Mouse (Mus musculus): ENCODE results near the gene Kpna3. TPM values are rescaled to one million over a fixed set of nuclear protein-coding genes. Genes with fewer than 3 reads are reported as not detected.

Kpna3 gene
- total RNA-seq, 1 experiment: 38.0 TPM

DNA sequence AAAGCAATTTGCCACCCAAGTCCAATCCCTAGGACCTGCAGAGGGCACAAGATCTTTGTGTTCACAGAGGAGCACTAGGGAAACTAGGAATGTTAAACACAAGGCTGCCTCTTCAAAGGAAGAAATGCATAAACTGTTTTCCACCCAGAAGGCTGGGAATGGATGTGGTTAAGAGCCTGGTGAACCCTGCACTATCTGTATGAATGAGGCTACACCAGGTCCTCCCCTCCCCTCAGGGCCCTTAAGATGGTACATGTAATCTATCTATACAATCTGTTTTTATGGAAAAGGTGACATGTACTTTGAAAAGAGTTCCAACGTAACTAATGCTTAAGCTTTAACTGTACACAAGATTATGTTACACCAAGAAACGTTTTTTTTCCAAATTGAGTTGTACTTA, 29.7 kb downstream of the Kpna3 start:
- Histone ChIP-seq H3K4me3 (ENCODE audit: insufficient read depth in 1 of 2, low read depth in 1 of 2, low read length in 2 of 2, poor library complexity in 1 of 2, severe bottlenecking in 1 of 2) (no peak overlapping the region), H3K4me1 (ENCODE audit: control insufficient read depth in 2 of 2, insufficient read depth in 2 of 2, low read length in 2 of 2, poor library complexity in 1 of 2) (no peaks in the 10 kb centered on the region), H3K36me3 (ENCODE audit: control insufficient read depth, insufficient read depth, low read length, poor library complexity, severe bottlenecking) (no peaks in the 10 kb centered on the region), H3K27ac (ENCODE audit: insufficient read depth, low read depth, low read length, poor library complexity, severe bottlenecking) (no peak overlapping the region), H3K9me3 (ENCODE audit: control insufficient read depth, insufficient read depth, low read depth, low read length) (no peaks in the 10 kb centered on the region), H3K9ac (ENCODE audit: insufficient read depth, low read depth, low read length, poor library complexity, severe bottlenecking) (no peak overlapping the region)
- DNase-seq (ENCODE audit: low read depth, low spot score): no peak
- TF ChIP-seq ZC3H11A (IDR thresholded peaks at IDR 0.05; ENCODE audit: borderline replicate concordance, low read depth, low read length): no peak
- TF ChIP-seq HCFC1 (IDR thresholded peaks at IDR 0.05; ENCODE audit: borderline replicate concordance, insufficient read depth, low read length): no peak
- TF ChIP-seq MAFK (IDR thresholded peaks at IDR 0.05; ENCODE audit: insufficient read depth, low read depth, low read length): no peak
- TF ChIP-seq CHD2 (IDR thresholded peaks at IDR 0.05; ENCODE audit: low read depth, low read length): no peak
- TF ChIP-seq ZNF384 (IDR thresholded peaks at IDR 0.05; ENCODE audit: low read depth, low read length): no peak
- in situ Hi-C loops (cut with MboI; ENCODE audit: low sequenced_read_pairs in 2 of 2, unreplicated experiment in 2 of 2): loop anchor here in 1 of 2 experiments (10.0 kb wide), 1 partner anchor 65 kb away; no protein-coding TSS in a partner anchor

DNA sequence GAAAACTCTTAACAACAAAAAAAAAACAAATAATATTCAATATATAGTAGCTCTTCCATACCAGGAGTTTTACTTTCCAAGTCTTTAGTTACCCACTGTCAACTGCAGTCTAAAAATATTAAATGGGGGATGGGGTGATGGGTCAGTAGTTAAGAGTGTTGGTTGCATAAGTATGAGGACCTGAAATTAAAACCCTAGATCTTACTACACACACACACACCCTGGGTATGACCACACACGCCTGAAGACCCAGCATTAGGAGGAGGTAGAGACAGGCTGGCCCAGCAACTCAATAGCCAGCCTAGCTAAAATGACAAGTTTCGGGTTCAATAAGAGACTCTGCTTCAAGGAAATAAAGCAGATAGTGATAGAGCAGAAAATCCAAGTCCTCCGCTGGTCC, 32.6 kb downstream of the Kpna3 start:
- no peak for DNase-seq (ENCODE audit: low read depth, low spot score)
- H3K9ac ChIP-seq (ENCODE audit: insufficient read depth, low read depth, low read length, poor library complexity, severe bottlenecking): no peak overlapping the region
- no peak for TF ChIP-seq HCFC1 (IDR thresholded peaks at IDR 0.05; ENCODE audit: borderline replicate concordance, insufficient read depth, low read length)
- TF ChIP-seq ZNF384 (IDR thresholded peaks at IDR 0.05; ENCODE audit: low read depth, low read length): no peak
- TF ChIP-seq CHD2 (IDR thresholded peaks at IDR 0.05; ENCODE audit: low read depth, low read length): no peak
- no peak for TF ChIP-seq MAFK (IDR thresholded peaks at IDR 0.05; ENCODE audit: insufficient read depth, low read depth, low read length)
- TF ChIP-seq ZC3H11A (IDR thresholded peaks at IDR 0.05; ENCODE audit: borderline replicate concordance, low read depth, low read length): no peak
- in situ Hi-C loops (cut with MboI; ENCODE audit: low sequenced_read_pairs in 2 of 2, unreplicated experiment in 2 of 2): no loop called here
- no peak overlapping the region for H3K4me3 ChIP-seq (ENCODE audit: insufficient read depth in 1 of 2, low read depth in 1 of 2, low read length in 2 of 2, poor library complexity in 1 of 2, severe bottlenecking in 1 of 2)
- no peaks in the 10 kb centered on the region for H3K9me3 ChIP-seq (ENCODE audit: control insufficient read depth, insufficient read depth, low read depth, low read length)
- H3K4me1 ChIP-seq (ENCODE audit: control insufficient read depth in 2 of 2, insufficient read depth in 2 of 2, low read length in 2 of 2, poor library complexity in 1 of 2): no peaks in the 10 kb centered on the region
- H3K36me3 ChIP-seq (ENCODE audit: control insufficient read depth, insufficient read depth, low read length, poor library complexity, severe bottlenecking): no peaks in the 10 kb centered on the region; the same call in 1 of the 2 replicates
- no peak overlapping the region for H3K27ac ChIP-seq (ENCODE audit: insufficient read depth, low read depth, low read length, poor library complexity, severe bottlenecking)

DNA sequence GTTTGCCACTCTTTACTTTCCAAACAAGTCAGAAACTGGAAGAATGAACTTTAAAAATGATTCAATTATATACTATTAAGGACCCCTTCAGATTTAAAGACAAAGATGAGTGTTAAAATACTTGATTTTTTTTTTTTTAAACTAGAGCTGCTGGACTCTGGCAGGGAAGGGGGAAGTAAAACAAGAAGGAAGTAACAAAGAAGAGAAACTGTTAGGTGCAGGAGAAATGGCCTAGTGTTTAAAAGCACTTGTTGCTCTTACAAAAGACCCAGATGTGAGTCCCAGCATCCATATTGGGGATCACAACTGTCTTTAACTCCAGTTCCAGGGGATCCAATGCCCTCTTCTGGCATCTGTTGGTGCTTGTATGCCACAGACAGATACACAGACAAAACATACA, 33.9 kb downstream of the Kpna3 start:
- Histone ChIP-seq H3K4me1 (ENCODE audit: control insufficient read depth in 2 of 2, insufficient read depth in 2 of 2, low read length in 2 of 2, poor library complexity in 1 of 2) (no peaks in the 10 kb centered on the region), H3K27ac (ENCODE audit: insufficient read depth, low read depth, low read length, poor library complexity, severe bottlenecking) (no peak overlapping the region), H3K9ac (ENCODE audit: insufficient read depth, low read depth, low read length, poor library complexity, severe bottlenecking) (no peak overlapping the region), H3K9me3 (ENCODE audit: control insufficient read depth, insufficient read depth, low read depth, low read length) (no peaks in the 10 kb centered on the region), H3K4me3 (ENCODE audit: insufficient read depth in 1 of 2, low read depth in 1 of 2, low read length in 2 of 2, poor library complexity in 1 of 2, severe bottlenecking in 1 of 2) (no peak overlapping the region), H3K36me3 (ENCODE audit: control insufficient read depth, insufficient read depth, low read length, poor library complexity, severe bottlenecking) (no peaks in the 10 kb centered on the region; the same call in 1 of the 2 replicates)
- no peak for DNase-seq (ENCODE audit: low read depth, low spot score)
- TF ChIP-seq HCFC1 (IDR thresholded peaks at IDR 0.05; ENCODE audit: borderline replicate concordance, insufficient read depth, low read length) (no peak), CHD2 (IDR thresholded peaks at IDR 0.05; ENCODE audit: low read depth, low read length) (no peak), ZNF384 (IDR thresholded peaks at IDR 0.05; ENCODE audit: low read depth, low read length) (no peak), MAFK (IDR thresholded peaks at IDR 0.05; ENCODE audit: insufficient read depth, low read depth, low read length) (no peak), ZC3H11A (IDR thresholded peaks at IDR 0.05; ENCODE audit: borderline replicate concordance, low read depth, low read length) (no peak)
- in situ Hi-C loops (cut with MboI; ENCODE audit: low sequenced_read_pairs in 2 of 2, unreplicated experiment in 2 of 2): no loop called here

DNA sequence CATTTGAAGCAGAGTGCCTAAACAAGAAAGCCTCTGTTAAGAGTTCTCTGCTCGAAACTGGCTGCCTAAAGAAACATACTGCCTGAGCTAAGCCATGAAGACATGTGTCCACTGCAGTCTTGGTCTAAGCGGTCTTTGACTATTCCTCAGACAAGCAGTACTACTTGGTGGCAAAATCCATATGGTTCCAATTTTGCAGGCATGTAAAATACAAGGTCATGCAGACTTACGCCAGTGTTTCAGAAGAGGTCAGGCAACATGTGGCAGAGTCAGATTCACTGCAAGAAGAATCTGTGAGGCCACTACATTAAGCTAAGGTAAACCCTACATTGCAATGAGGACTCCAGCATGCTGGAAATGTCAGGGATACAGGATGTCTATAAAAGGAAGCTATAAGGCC, 34.7 kb downstream of the Kpna3 start:
- DNase-seq (ENCODE audit: low read depth, low spot score): no peak
- no peaks in the 10 kb centered on the region for H3K9me3 ChIP-seq (ENCODE audit: control insufficient read depth, insufficient read depth, low read depth, low read length)
- H3K9ac ChIP-seq (ENCODE audit: insufficient read depth, low read depth, low read length, poor library complexity, severe bottlenecking): no peak overlapping the region
- no peak overlapping the region for H3K27ac ChIP-seq (ENCODE audit: insufficient read depth, low read depth, low read length, poor library complexity, severe bottlenecking)
- H3K4me1 ChIP-seq (ENCODE audit: control insufficient read depth in 2 of 2, insufficient read depth in 2 of 2, low read length in 2 of 2, poor library complexity in 1 of 2): no peaks in the 10 kb centered on the region
- TF ChIP-seq ZNF384 (IDR thresholded peaks at IDR 0.05; ENCODE audit: low read depth, low read length): no peak
- no peak for TF ChIP-seq HCFC1 (IDR thresholded peaks at IDR 0.05; ENCODE audit: borderline replicate concordance, insufficient read depth, low read length)
- TF ChIP-seq ZC3H11A (IDR thresholded peaks at IDR 0.05; ENCODE audit: borderline replicate concordance, low read depth, low read length): no peak
- no peak for TF ChIP-seq MAFK (IDR thresholded peaks at IDR 0.05; ENCODE audit: insufficient read depth, low read depth, low read length)
- no peak for TF ChIP-seq CHD2 (IDR thresholded peaks at IDR 0.05; ENCODE audit: low read depth, low read length)
- no peaks in the 10 kb centered on the region; the same call in 1 of the 2 replicates for H3K36me3 ChIP-seq (ENCODE audit: control insufficient read depth, insufficient read depth, low read length, poor library complexity, severe bottlenecking)
- in situ Hi-C loops (cut with MboI; ENCODE audit: low sequenced_read_pairs in 2 of 2, unreplicated experiment in 2 of 2): no loop called here
- no peak overlapping the region for H3K4me3 ChIP-seq (ENCODE audit: insufficient read depth in 1 of 2, low read depth in 1 of 2, low read length in 2 of 2, poor library complexity in 1 of 2, severe bottlenecking in 1 of 2)

DNA sequence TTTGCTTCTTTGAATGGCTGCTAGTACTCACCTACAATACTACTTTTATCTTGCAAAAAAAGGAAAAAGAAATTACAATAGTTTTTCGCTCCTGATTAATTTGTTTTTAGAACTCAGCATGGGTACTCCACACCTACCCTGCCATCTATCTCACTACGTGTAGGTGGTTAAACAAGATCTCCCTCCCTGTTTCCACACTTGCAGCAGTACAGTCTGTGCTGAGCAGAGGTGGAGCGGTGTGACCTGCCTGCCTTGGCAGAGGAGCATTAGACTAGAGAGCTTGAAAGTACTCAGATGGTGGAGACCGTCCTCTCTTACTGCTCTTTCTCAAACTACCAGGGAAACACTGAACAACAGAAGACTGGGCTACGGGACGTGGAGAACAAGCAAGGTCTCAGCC, 44.9 kb downstream of the Kpna3 start:
- in situ Hi-C loops (cut with MboI; ENCODE audit: low sequenced_read_pairs in 2 of 2, unreplicated experiment in 2 of 2): no loop called here
- no peak overlapping the region for H3K9ac ChIP-seq (ENCODE audit: insufficient read depth, low read depth, low read length, poor library complexity, severe bottlenecking)
- H3K36me3 ChIP-seq (ENCODE audit: control insufficient read depth, insufficient read depth, low read length, poor library complexity, severe bottlenecking): peaks cover 7% of the 10 kb centered on the region
- no peak overlapping the region for H3K27ac ChIP-seq (ENCODE audit: insufficient read depth, low read depth, low read length, poor library complexity, severe bottlenecking)
- no peak for TF ChIP-seq ZC3H11A (IDR thresholded peaks at IDR 0.05; ENCODE audit: borderline replicate concordance, low read depth, low read length)
- TF ChIP-seq MAFK (IDR thresholded peaks at IDR 0.05; ENCODE audit: insufficient read depth, low read depth, low read length): no peak
- TF ChIP-seq ZNF384 (IDR thresholded peaks at IDR 0.05; ENCODE audit: low read depth, low read length): no peak
- no peak for TF ChIP-seq HCFC1 (IDR thresholded peaks at IDR 0.05; ENCODE audit: borderline replicate concordance, insufficient read depth, low read length)
- no peaks in the 10 kb centered on the region for H3K9me3 ChIP-seq (ENCODE audit: control insufficient read depth, insufficient read depth, low read depth, low read length)
- H3K4me1 ChIP-seq (ENCODE audit: control insufficient read depth in 2 of 2, insufficient read depth in 2 of 2, low read length in 2 of 2, poor library complexity in 1 of 2): no peaks in the 10 kb centered on the region
- H3K4me3 ChIP-seq (ENCODE audit: insufficient read depth in 1 of 2, low read depth in 1 of 2, low read length in 2 of 2, poor library complexity in 1 of 2, severe bottlenecking in 1 of 2): no peak overlapping the region
- no peak for DNase-seq (ENCODE audit: low read depth, low spot score)
